Mouse (Mus musculus): ENCODE data around the gene Gpd1. TPM values are rescaled to one million over a fixed set of nuclear protein-coding genes. Genes with fewer than 3 reads are reported as not detected.

The Gpd1 gene
- polyA plus RNA-seq, 1 experiment from 2014 or later = 42.2 TPM

DNA sequence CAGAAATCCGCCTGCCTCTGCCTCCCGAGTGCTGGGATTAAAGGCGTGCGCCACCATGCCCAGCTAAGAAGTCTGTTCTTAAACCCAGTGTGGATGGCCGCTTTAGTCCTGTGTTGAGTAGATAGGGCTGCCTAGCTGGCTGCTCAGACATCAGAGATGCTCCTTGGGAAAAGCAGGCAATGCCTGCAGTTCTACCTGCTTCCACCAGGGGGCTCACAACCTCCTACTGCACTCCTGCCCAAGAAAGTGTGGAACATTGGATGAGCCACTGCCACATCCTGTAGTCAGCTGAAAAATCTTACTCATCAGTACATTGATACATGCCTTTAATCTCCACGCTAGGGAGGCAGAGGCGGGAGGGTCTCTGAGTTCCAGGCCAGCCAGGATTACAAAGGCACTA, 2.5 kb upstream of the Gpd1 start:
- Histone ChIP-seq H3K27me3 (ENCODE audit: control insufficient read depth, insufficient read depth, low read depth, low read length) (no peaks in the 10 kb centered on the region), H3K9me3 (replicated peaks; ENCODE audit: control insufficient read depth, low read length) (no peaks in the 10 kb centered on the region), H3K4me2 (ENCODE audit: low read depth, low read length) (peak overlapping the region; percentile 15; the same call in 1 of the 2 replicates), H3K4me3 (ENCODE audit: low read depth, low read length) (no peak overlapping the region), H3K9ac (ENCODE audit: low read depth, low read length) (no peak overlapping the region), H3K27ac (ENCODE audit: low read length) (peak overlapping the region; percentile 5; the same call in 1 of the 2 replicates), H3K36me3 (ENCODE audit: control insufficient read depth, insufficient read depth) (peaks cover 7% of the 10 kb centered on the region), H3K4me1 (ENCODE audit: control insufficient read depth, low read depth, low read length) (peaks cover 21% of the 10 kb centered on the region)
- WGBS (ENCODE audit: insufficient replicate concordance) = 35% methylated on average over 7 of the region's 7 CpGs
- ATAC-seq (ENCODE audit: low read depth) = peak; percentile 14

DNA sequence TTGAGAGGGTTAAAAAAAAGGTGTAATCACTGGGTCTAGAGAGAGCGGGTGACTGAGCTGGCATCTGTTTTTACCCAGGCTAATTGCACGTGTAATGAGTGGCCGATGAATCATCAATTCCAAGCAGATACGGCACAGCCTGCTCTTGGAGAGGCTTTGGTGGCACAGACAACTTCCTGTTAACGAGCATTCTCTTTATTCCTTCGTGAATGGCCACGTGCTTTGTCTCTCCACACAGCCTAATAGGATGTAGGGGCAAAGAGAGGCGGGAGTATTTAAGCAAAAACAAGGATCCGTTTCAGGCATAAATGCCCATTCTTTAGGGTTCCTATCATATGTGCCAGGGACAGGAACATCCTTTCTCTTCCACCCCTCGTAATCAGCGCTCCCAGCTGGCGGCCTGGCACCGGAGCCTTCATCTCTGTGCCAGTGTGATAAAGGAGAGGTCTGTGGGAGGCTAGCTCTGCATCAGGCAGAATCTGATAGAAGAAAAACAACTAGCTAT, 1.9 kb upstream of the Gpd1 start:
- Histone ChIP-seq H3K4me3 (ENCODE audit: low read depth, low read length) (no peak overlapping the region), H3K9ac (ENCODE audit: low read depth, low read length) (no peak overlapping the region), H3K27ac (ENCODE audit: low read length) (peak overlapping the region; percentile 58), H3K4me1 (ENCODE audit: control insufficient read depth, low read depth, low read length) (peaks cover 21% of the 10 kb centered on the region), H3K36me3 (ENCODE audit: control insufficient read depth, insufficient read depth) (peaks cover 7% of the 10 kb centered on the region), H3K27me3 (ENCODE audit: control insufficient read depth, insufficient read depth, low read depth, low read length) (no peaks in the 10 kb centered on the region), H3K4me2 (ENCODE audit: low read depth, low read length) (peak overlapping the region; percentile 15; the same call in 1 of the 2 replicates), H3K9me3 (replicated peaks; ENCODE audit: control insufficient read depth, low read length) (no peaks in the 10 kb centered on the region)
- 48% methylated on average over 13 of the region's 13 CpGs for WGBS (ENCODE audit: insufficient replicate concordance)
- ATAC-seq (ENCODE audit: low read depth) = peak; percentile 66

DNA sequence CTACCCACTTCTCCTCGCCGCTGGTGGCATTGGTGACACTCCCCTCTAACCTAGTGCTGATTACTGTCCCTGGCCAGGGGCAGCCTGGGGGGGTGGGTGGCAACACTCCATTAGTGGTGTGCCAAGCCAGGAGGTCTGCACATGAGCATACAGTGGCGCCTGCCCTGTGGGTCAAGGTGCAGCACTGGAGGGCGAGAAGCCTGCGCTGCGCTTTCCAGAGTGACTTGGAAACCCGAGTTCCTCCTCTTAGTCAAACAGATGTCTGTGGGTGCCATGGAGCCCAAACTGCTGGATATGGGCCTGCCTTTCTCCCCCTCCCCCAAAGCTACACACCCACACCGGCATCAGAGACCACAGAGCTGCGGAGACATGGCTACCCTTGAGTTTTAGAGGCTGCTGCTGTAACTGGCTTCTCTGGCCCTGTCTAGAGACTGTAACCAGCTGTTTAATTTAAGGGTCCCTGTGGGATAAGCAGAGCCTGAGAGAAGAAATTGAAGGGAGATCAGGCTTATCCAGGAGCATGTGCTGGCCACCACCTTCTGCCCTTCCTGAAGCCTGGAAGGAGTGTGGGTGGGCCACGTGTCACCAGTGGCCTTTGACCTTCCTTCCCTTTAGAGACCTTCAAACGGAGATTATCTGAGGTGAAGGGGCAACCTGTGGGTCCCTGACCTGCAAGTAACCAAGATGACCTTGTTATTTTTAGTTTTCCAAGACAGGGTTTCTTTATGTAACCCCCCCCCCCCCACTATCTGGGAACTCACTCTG, 1.2 kb upstream of the Gpd1 start:
- Histone ChIP-seq H3K27ac (ENCODE audit: low read length) (peak overlapping the region; percentile 58), H3K9me3 (replicated peaks; ENCODE audit: control insufficient read depth, low read length) (no peaks in the 10 kb centered on the region), H3K4me3 (ENCODE audit: low read depth, low read length) (no peak overlapping the region), H3K9ac (ENCODE audit: low read depth, low read length) (no peak overlapping the region), H3K4me1 (ENCODE audit: control insufficient read depth, low read depth, low read length) (peaks cover 21% of the 10 kb centered on the region), H3K36me3 (ENCODE audit: control insufficient read depth, insufficient read depth) (peaks cover 7% of the 10 kb centered on the region), H3K4me2 (ENCODE audit: low read depth, low read length) (no peak overlapping the region), H3K27me3 (ENCODE audit: control insufficient read depth, insufficient read depth, low read depth, low read length) (no peaks in the 10 kb centered on the region)
- ATAC-seq (ENCODE audit: low read depth) = no peak; the same call in 1 of the 2 replicates
- 58% methylated on average over 11 of the region's 11 CpGs for WGBS (ENCODE audit: insufficient replicate concordance)

DNA sequence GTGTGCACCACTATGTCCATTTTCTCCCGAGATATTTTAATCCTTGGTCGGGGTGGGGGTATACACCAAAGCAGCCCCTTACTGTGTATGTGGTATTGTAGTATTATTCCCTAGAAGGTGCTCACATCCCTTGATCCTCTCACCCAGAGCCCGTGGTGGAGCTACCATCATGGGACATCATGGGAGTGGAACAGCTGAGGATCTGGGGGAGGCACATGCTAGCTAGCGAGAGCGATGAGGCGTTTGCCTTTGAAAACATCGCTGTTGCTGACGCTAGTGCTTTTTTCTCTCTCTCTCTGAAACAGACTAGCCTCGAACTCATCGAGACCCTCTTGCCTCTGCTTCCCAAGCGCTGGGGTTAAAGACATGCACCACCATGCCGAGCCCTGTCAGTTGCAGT, 501 bp upstream of the Gpd1 start:
- no peak overlapping the region for H3K4me2 ChIP-seq (ENCODE audit: low read depth, low read length)
- peaks cover 21% of the 10 kb centered on the region for H3K4me1 ChIP-seq (ENCODE audit: control insufficient read depth, low read depth, low read length)
- ATAC-seq (ENCODE audit: low read depth) = no peak
- H3K9me3 ChIP-seq (replicated peaks; ENCODE audit: control insufficient read depth, low read length) = no peaks in the 10 kb centered on the region
- no peaks in the 10 kb centered on the region for H3K27me3 ChIP-seq (ENCODE audit: control insufficient read depth, insufficient read depth, low read depth, low read length)
- peaks cover 5% of the 10 kb centered on the region; the same call in 1 of the 2 replicates for H3K36me3 ChIP-seq (ENCODE audit: control insufficient read depth, insufficient read depth)
- H3K27ac ChIP-seq (ENCODE audit: low read length) = no peak overlapping the region
- H3K9ac ChIP-seq (ENCODE audit: low read depth, low read length) = no peak overlapping the region
- H3K4me3 ChIP-seq (ENCODE audit: low read depth, low read length) = no peak overlapping the region
- 70% methylated on average over 12 of the region's 12 CpGs for WGBS (ENCODE audit: insufficient replicate concordance)

DNA sequence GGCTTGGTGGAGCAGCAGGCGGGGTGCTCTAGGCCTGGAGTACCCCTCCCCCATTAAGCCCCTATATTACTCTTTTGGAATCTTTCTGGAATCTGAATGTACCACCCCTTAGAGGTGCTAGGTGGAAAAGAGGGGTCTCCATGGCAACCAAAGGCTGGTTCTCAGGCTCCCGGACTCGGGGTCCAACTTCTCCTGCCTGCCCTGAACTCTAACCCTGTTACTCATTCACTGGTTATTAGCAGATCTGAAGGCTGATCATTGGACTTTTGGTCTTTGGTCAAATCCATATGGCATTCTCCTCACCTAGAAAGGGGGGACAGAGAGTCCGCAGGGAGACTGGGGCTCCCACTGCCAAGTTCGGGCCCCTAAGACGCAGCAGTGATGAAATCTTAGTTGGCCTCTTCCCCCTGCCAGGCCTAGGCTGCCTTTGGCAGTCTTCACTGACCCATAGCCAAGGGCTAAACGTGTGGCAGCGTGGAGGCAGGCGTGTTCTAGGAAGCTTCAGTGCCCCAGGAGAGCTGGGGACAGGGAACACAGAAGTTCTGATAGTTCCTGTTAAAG, 1.2 kb downstream of the Gpd1 start:
- Histone ChIP-seq H3K9ac (ENCODE audit: low read depth, low read length) (no peak overlapping the region), H3K4me3 (ENCODE audit: low read depth, low read length) (peak overlapping the region; percentile 35), H3K27ac (ENCODE audit: low read length) (peak overlapping the region; percentile 42)

DNA sequence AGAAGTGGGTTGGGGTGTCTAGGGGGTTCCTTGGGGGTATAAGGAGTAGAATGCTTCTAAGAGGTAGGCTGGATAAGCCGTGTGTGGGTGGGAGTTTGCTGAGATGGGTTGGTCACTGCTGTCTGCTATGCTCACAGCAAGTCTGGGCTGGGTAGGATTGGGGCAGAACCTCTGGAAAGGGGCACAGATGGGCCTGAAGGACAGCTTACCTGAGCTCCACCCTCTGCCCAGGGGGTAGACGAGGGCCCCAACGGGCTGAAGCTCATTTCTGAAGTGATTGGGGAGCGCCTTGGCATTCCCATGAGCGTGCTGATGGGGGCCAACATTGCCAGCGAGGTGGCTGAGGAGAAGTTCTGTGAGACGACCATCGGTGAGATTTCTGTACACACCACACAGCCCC, 2.5 kb downstream of the Gpd1 start:
- H3K9me3 ChIP-seq (replicated peaks; ENCODE audit: control insufficient read depth, low read length) = no peaks in the 10 kb centered on the region
- 51% methylated on average over 8 of the region's 8 CpGs for WGBS (ENCODE audit: insufficient replicate concordance)
- peaks cover 35% of the 10 kb centered on the region for H3K4me1 ChIP-seq (ENCODE audit: control insufficient read depth, low read depth, low read length)
- H3K9ac ChIP-seq (ENCODE audit: low read depth, low read length) = no peak overlapping the region
- no peak overlapping the region for H3K27ac ChIP-seq (ENCODE audit: low read length)
- H3K27me3 ChIP-seq (ENCODE audit: control insufficient read depth, insufficient read depth, low read depth, low read length) = no peaks in the 10 kb centered on the region
- no peak for ATAC-seq (ENCODE audit: low read depth)
- no peak overlapping the region for H3K4me3 ChIP-seq (ENCODE audit: low read depth, low read length)
- no peak overlapping the region for H3K4me2 ChIP-seq (ENCODE audit: low read depth, low read length)
- no peaks in the 10 kb centered on the region for H3K36me3 ChIP-seq (ENCODE audit: control insufficient read depth, insufficient read depth)

More for the DNA sequence above, 1.2 kb downstream of the Gpd1 start:
- H3K27me3 ChIP-seq (ENCODE audit: control insufficient read depth, insufficient read depth, low read depth, low read length) = no peaks in the 10 kb centered on the region
- no peaks in the 10 kb centered on the region for H3K9me3 ChIP-seq (replicated peaks; ENCODE audit: control insufficient read depth, low read length)
- H3K4me2 ChIP-seq (ENCODE audit: low read depth, low read length) = peak overlapping the region; percentile 36
- H3K4me1 ChIP-seq (ENCODE audit: control insufficient read depth, low read depth, low read length) = peaks cover 24% of the 10 kb centered on the region
- 67% methylated on average over 9 of the region's 9 CpGs for WGBS (ENCODE audit: insufficient replicate concordance)
- ATAC-seq (ENCODE audit: low read depth) = peak; percentile 48
- H3K36me3 ChIP-seq (ENCODE audit: control insufficient read depth, insufficient read depth) = no peaks in the 10 kb centered on the region

DNA sequence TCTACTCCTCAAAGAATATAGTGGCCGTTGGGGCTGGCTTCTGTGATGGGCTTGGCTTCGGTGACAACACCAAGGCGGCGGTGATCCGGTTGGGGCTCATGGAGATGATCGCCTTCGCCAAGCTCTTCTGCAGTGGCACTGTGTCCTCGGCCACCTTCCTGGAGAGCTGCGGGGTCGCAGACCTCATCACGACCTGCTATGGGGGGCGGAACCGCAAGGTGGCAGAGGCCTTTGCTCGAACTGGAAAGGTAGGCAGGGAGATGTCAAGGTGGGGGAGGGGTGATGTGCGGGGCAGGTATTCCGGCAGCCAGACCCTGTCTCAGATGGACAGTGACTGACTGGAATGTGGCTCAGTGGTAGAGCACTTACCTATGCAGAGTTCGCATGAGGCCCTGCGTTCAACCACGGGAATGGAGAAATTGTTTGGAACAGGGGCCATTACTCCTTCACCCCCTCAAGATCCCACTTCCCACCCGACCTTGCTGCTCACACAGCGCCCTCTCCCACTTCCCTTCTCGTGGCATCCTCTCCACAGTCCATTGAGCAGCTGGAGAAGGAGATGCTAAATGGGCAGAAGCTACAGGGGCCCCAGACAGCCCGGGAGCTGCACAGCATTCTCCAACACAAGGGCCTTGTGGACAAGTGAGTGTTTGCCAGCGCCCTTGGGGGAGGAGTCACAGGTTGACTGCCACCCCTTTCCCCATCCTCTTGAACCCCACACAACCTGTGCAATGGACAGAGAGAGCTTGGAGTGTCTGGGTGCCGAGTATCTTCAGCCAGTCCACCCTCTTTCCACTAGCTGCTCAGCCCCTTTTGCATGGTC, 4.8 kb downstream of the Gpd1 start:
- Histone ChIP-seq H3K36me3 (ENCODE audit: control insufficient read depth, insufficient read depth) (no peaks in the 10 kb centered on the region), H3K27me3 (ENCODE audit: control insufficient read depth, insufficient read depth, low read depth, low read length) (no peaks in the 10 kb centered on the region), H3K4me2 (ENCODE audit: low read depth, low read length) (no peak overlapping the region), H3K27ac (ENCODE audit: low read length) (no peak overlapping the region), H3K9ac (ENCODE audit: low read depth, low read length) (no peak overlapping the region), H3K4me1 (ENCODE audit: control insufficient read depth, low read depth, low read length) (peaks cover 30% of the 10 kb centered on the region), H3K4me3 (ENCODE audit: low read depth, low read length) (no peak overlapping the region), H3K9me3 (replicated peaks; ENCODE audit: control insufficient read depth, low read length) (no peaks in the 10 kb centered on the region)
- no peak for ATAC-seq (ENCODE audit: low read depth)
- WGBS (ENCODE audit: insufficient replicate concordance) = 67% methylated on average over 25 of the region's 25 CpGs

DNA sequence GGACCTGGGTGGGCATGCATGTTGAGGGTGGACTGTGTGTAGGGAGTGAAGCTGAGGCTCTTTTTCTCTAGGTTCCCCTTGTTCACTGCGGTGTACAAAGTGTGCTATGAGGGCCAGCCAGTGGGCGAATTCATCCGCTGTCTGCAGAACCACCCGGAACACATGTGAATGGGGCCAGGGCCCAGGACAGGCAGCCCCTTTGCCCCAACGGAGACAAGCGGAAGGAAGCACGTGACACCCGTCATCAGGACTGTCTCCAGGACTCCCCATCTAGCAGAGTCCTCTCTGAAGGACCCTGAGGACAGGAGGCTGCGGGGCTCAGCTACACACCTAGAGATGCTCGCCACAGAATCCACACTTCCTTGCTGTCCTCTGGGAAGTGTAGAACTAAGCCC, 5.8 kb downstream of the Gpd1 start:
- Histone ChIP-seq H3K4me3 (ENCODE audit: low read depth, low read length) (no peak overlapping the region), H3K36me3 (ENCODE audit: control insufficient read depth, insufficient read depth) (peaks cover 2% of the 10 kb centered on the region), H3K27me3 (ENCODE audit: control insufficient read depth, insufficient read depth, low read depth, low read length) (no peaks in the 10 kb centered on the region), H3K27ac (ENCODE audit: low read length) (peak overlapping the region; percentile 82), H3K9ac (ENCODE audit: low read depth, low read length) (no peak overlapping the region), H3K4me1 (ENCODE audit: control insufficient read depth, low read depth, low read length) (peaks cover 30% of the 10 kb centered on the region), H3K4me2 (ENCODE audit: low read depth, low read length) (0 out of 2 replicates have a peak overlapping the region, but pooled peaks have one; percentile 82), H3K9me3 (replicated peaks; ENCODE audit: control insufficient read depth, low read length) (no peaks in the 10 kb centered on the region)
- no peak for ATAC-seq (ENCODE audit: low read depth)
- WGBS (ENCODE audit: insufficient replicate concordance) = 37% methylated on average over 10 of the region's 10 CpGs
